Mouse (Mus musculus): ENCODE data around the gene Fyb.

The Fyb gene

GRCm38 (mm10) chr15:6522653-6523167 is at the start of gene Fyb:
Fyb (plus strand) TSS chr15:6522853.
- DNase-seq (ENCODE audit: extremely low spot score, low spot score), result no peak

GRCm38 (mm10) chr15:6483561-6483960 is 39.1 kb upstream of the Fyb start:
- no peak for DNase-seq (ENCODE audit: extremely low spot score, low spot score)

- no peak for DNase-seq (ENCODE audit: extremely low spot score, low spot score)
Observed at GRCm38 (mm10) chr15:6492386-6492785, 30.3 kb upstream of the Fyb start.

GRCm38 (mm10) chr15:6498396-6499070 is 24.1 kb upstream of the Fyb start:
- DNase-seq (ENCODE audit: extremely low spot score, low spot score), result no peak

- DNase-seq (ENCODE audit: extremely low spot score, low spot score), result no peak
Observed at GRCm38 (mm10) chr15:6500787-6501186, 21.9 kb upstream of the Fyb start.

- DNase-seq (ENCODE audit: extremely low spot score, low spot score), result no peak
Observed at GRCm38 (mm10) chr15:6517525-6517924, 5.1 kb upstream of the Fyb start.

GRCm38 (mm10) chr15:6519417-6520255 is 3.0 kb upstream of the Fyb start:
- no peak for DNase-seq (ENCODE audit: extremely low spot score, low spot score)

- no peak for DNase-seq (ENCODE audit: extremely low spot score, low spot score)
Observed at GRCm38 (mm10) chr15:6520505-6521155, 2.0 kb upstream of the Fyb start.

GRCm38 (mm10) chr15:6524801-6525200 is 2.1 kb downstream of the Fyb start:
- DNase-seq (ENCODE audit: extremely low spot score, low spot score), result no peak

GRCm38 (mm10) chr15:6525386-6525785 is 2.7 kb downstream of the Fyb start:
- DNase-seq (ENCODE audit: extremely low spot score, low spot score), result no peak

GRCm38 (mm10) chr15:6533858-6534343 is 11.2 kb downstream of the Fyb start:
- no peak for DNase-seq (ENCODE audit: extremely low spot score, low spot score)

GRCm38 (mm10) chr15:6534592-6534991 is 11.9 kb downstream of the Fyb start:
- no peak for DNase-seq (ENCODE audit: extremely low spot score, low spot score)

- no peak for DNase-seq (ENCODE audit: extremely low spot score, low spot score)
Observed at GRCm38 (mm10) chr15:6539639-6540338, 17.1 kb downstream of the Fyb start.

- no peak for DNase-seq (ENCODE audit: extremely low spot score, low spot score)
Observed at GRCm38 (mm10) chr15:6548911-6549310, 26.3 kb downstream of the Fyb start.

- no peak for DNase-seq (ENCODE audit: extremely low spot score, low spot score)
Observed at GRCm38 (mm10) chr15:6551875-6552274, 29.2 kb downstream of the Fyb start.

- DNase-seq (ENCODE audit: extremely low spot score, low spot score), result no peak
Observed at GRCm38 (mm10) chr15:6554742-6555141, 32.1 kb downstream of the Fyb start.

GRCm38 (mm10) chr15:6555536-6555935 is 32.9 kb downstream of the Fyb start:
- DNase-seq (ENCODE audit: extremely low spot score, low spot score), result no peak

GRCm38 (mm10) chr15:6556272-6556671 is 33.6 kb downstream of the Fyb start:
- no peak for DNase-seq (ENCODE audit: extremely low spot score, low spot score)

GRCm38 (mm10) chr15:6556911-6557310 is 34.3 kb downstream of the Fyb start:
- no peak for DNase-seq (ENCODE audit: extremely low spot score, low spot score)

- DNase-seq (ENCODE audit: extremely low spot score, low spot score), result no peak
Observed at GRCm38 (mm10) chr15:6557552-6557951, 34.9 kb downstream of the Fyb start.

GRCm38 (mm10) chr15:6559188-6559587 is 36.5 kb downstream of the Fyb start:
- DNase-seq (ENCODE audit: extremely low spot score, low spot score), result no peak

Data from neural tube, embryonic 10.5 days (tissue).